Mouse (Mus musculus): ENCODE results near the gene Prcp.
"Not testable (repeated sequence)": the region's sequence is repeated elsewhere in the genome, so short reads cannot be mapped to it uniquely, and the experiment has no call there.

Prcp gene

DNA sequence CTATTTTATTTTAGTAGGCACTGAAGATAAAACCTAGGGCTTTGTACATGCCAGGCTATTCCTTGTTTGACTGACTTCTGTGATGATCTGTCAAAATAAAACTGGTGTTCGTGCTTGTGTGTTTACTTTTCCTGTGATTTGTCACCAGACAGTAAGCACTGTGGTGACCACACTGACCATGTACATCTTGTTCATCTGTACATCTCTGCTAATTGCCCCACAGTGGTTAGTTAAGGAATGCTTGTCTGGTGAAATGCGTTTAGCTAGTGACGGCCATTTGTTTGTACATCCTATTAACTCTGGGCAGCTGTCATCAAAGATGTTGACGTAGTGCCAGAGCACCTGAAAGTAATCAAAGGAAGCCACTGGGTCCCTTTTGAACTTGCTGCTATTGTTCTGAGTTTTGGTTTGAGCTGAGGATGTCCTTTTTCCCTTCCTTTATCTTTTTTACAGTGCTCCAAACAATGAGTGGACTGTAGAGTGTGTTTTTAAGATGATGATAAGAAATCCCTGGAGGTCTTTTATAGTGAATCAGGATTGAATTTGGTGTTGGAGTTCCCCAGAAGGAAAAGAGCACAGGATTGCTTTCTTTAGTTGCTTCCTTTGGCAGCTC lies 16.5 kb downstream of the Prcp start:
- no peak for DNase-seq (ENCODE audit: low spot score in 2 of 2)

DNA sequence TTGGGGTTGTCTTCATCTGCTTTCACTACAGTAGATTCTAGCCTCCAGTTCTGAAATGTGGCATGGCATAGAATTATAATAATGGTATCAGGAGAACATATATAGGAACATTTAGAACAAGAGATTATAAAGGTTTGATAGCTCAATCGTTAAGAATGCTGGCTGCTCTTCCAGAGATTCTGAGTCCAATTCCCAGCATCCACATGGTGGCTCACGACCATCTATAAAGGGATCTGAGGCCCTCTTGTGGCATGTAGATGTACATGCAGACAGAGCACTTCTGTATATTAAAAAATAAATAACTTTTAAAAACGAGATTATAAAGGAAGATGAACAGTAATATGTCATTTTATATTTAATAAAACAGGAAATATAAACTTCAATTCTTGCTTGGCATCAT lies 19.2 kb downstream of the Prcp start:
- DNase-seq (ENCODE audit: low spot score in 2 of 2): no peak

DNA sequence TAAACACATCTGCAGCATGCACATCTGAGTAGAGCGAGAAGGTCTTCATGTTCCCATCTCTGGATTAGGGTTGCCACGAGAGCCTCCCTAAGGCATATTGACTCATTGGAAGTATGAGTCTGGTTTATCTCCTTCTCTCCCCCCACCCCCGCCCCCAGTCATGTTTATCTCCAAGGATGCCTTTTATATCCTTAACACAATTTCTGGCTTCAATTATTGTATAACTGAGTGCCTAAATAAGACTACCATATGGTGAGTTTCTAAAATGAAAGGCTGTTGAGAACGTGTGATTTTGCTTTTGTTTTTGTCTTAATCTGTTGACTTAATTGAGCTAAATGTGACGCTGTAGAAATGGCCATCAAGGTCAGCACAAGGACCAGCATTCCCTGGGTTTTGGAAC lies 21.8 kb downstream of the Prcp start:
- no peak for DNase-seq (ENCODE audit: low spot score in 2 of 2)

DNA sequence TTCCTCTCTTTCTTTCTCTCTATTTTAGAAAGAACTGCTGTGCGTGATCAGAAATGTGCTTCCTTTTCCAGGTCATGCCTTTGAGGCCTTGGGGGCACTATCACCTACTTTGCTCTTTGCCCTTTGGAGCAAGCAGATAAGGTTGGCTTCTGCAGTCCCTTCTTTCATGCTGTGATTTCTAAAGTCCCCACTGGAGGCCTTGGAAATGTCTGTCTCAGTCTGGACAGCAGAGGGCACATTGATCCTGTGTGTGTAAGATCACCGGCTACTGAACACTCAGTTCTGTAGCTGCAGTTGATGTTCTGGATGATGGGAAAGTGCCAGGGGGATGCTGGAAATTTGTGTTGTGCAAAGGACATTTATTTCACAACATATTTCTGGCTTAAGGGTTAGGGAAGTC lies 22.8 kb downstream of the Prcp start:
- no peak for DNase-seq (ENCODE audit: low spot score in 2 of 2)

DNA sequence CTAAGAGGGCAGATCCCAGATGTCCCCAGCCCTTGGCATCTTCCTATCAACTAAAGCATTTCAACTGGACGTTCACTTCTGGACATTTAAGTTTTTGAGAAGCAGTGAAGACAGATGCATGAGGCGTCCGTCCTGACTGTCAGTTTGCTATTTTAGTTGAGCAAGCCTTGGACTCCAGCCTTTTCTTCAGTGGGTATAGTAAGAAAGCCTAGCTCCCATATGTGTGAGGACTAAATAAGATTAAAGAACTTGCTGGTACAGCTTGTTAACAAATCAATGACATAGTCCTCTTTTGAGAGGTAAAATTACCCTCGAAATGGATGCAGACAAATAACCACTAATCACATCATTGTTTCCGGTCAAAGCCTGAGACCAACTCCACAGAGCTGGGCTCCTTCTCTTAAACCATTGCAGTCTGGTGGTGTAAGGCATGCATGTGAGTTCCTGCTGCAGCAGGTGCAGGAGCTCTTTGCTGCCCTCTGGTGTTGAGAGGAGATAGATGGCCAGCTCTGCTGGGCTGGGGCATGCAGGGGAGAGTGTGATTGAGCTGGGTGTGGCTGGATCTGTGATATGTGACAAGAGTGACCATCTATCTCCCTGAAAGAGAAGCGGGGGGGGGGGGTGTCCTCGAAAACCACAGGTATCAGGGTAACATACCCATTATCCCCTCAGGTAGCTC lies 29.2 kb downstream of the Prcp start:
- DNase-seq (ENCODE audit: low spot score in 2 of 2): peak; percentile 65 to 70

DNA sequence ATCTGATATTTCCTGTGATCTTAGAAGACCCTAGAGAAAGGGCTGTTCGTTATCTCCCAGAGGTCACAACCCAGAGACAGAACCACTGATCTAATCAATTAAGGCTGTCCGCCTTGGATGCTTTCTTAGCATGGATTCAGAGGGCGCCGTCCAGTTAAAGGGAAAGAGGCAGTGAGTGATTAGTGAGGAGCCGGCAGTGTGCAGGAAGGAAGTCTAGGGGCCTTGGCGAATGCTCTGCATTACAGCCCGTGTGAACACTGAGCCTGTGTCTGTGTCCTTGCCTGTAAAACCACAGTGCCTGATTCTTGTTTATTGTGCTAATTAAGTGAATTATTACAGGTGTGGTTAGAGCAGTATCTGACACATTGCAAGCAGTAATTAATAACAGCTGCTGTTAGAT lies 30.0 kb downstream of the Prcp start:
- not testable (repeated sequence) for DNase-seq (ENCODE audit: low spot score in 2 of 2)

DNA sequence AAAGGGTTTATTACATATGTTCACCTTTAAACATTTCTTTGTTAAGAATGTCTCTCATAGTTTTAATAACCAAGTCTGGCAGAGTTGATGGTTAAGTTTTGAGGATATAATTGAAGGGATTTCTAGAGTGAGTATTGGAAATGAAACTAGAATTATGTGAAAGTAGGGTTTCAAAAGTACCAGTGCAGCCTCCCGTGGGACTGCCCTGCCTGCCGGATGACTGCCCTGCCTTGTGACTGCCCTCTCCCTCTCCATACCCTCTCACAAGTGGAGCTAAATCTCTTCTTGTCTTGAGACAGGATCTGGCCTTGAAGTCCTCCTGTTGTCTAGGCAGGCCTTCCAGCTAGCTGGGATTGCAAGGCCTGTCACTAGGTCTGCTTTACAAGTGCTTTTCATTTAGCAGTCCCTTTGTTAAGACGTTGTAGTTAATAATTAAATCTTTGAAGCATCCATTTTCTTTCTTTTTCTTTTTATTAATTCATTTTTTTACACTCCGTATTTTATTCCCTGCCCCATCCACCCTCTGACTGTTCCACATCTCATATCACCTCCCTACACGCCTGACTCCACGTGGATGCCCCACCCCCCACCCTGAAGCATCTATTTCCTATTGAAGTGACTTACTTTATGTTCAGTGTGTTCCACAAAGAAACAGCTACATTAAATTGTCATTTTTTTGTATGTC lies 46.0 kb downstream of the Prcp start:
- no peak for DNase-seq (ENCODE audit: low spot score in 2 of 2)

DNA sequence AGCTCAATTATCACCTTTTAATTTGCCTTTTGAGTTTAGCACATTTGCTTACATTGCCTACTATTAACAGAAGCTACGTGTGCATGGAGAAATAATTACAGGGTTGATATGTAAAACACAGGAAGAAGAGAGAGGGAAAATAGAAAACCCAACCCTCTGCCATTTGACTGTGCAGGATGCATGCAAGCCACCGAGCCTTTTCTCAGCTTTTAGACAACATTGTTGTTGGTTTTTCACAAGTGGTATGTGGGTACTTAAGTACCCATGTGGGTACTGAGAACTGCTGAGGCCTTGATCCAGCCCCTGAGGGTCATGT lies 46.5 kb downstream of the Prcp start:
- no peak for DNase-seq (ENCODE audit: low spot score in 2 of 2)

DNA sequence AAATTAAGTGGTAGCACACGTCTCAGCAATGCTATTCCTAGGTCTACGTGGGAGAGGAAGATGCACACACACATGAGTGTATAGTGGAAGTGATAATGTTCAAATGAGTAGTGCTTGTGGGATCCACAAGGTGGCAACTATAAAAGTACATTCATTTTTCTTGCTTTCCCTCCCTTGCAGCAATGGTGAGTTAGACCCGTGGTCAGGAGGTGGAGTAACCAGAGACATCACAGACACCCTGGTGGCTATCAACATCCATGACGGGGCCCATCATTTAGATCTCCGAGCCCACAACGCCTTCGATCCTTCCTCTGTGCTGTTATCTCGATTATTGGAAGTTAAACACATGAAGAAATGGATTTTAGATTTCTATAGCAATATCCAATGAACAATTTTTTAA lies 58.5 kb downstream of the Prcp start:
- no peak for DNase-seq (ENCODE audit: low spot score in 2 of 2)

DNA sequence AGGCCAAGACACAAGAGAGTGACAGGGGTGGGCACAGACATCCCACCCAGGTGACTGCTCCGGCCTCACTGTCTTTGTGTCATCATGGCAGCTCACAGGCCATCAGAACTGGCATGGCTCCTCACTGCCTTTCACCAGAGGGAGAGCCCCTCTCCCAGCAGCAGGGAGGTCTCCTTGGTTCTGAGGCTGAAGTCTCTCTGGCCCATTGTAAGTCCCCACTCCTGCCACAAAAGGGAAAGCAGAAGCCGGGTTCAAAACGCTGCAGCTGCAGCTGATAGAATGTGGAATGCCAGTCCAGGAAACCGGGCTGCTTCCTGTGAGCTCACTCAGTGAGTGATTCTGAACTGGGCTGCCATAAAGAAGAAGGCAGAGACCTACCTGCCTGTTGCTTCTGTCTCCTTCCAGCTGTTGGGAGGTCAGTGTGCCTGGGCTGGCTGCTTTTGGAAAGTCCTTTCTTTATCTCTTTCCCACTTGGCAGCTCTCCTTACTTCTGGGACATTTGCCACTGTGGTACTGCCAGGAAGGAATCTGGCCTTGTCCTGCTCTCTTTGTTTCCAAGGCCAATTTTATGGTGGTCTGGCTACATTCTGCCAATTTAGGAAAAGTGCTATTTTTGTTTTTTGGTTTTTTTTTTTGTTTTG lies 59.2 kb downstream of the Prcp start:
- not testable (repeated sequence) for DNase-seq (ENCODE audit: low spot score in 2 of 2)

DNA sequence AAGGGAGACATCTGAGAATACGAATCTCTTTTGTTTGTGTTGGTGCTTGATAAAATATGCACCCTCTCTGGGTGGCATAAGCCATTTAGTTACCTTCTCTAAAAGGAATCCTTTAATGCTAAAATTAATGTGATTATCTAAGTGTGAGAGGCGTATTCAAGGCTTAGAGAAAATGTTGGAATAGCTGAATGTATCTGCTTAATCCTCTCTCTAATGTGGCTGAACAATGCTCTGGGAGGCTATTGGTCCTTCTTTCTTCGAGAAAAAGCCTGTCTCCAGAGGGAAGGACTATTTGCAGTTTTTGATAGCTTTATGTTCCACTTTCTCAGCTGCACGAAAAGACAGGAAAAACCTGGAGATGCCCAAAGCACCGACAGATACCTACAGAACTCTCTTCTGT lies 62.5 kb downstream of the Prcp start:
- DNase-seq (ENCODE audit: low spot score in 2 of 2): no peak

DNA sequence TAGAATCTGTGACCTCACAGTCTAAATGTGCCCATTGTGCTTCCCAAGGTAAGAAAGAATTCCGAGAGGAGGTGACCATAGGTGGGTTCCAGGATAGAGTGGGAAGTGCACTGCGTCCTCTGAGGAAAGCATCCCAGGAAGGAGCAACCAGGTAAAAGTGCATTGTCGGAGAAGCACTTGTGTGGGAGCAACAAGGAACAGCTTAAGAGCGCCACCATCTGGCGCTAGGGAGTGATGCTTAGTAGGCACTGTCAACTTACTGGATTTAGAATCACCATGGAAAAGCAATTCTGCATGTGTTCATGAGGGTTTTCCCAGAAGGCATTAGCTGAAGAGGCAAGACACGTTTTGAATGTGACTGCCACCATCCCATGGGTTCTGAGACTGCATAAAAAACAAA lies 63.7 kb downstream of the Prcp start:
- DNase-seq (ENCODE audit: low spot score in 2 of 2): no peak

DNA sequence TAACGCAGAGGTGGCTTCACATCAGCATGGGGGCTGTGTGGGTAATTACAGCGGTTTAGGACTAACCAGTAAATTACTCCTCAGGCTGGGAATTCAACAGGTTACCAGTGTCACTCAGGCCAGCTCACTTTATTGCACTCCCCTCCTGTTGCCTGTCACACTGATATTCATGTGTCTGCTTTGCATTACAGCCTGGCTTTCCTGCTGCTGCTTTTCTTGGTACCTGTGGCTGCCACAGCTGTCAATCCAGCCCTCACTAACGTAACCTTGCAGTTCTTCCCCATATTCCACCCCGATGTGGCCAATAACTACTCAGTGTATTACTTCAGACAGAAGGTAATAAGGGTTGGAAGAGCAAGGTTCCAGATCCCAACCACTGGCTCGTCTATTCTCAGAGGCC lies 65.5 kb downstream of the Prcp start:
- DNase-seq (ENCODE audit: low spot score in 2 of 2): no peak

DNA sequence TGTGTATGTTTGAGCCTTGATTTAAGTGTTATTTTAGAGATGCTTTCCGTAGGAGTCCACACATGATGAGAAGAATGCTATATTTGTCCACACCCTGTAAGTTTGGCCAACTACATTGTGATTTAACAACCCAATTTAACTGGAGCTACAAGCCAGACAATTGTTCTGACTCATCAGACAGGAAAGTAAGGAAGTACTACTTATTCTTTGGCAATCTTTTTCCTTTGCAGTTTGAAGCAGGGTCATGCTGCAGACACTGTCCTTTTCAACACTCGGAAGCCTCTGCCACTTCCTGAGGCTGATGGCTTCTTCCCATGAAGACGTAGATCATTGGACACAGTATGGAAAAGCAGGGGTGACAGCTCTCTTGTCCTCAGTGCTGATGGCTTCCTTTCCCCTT lies 76.5 kb downstream of the Prcp start:
- DNase-seq (ENCODE audit: low spot score in 2 of 2): no peak

DNA sequence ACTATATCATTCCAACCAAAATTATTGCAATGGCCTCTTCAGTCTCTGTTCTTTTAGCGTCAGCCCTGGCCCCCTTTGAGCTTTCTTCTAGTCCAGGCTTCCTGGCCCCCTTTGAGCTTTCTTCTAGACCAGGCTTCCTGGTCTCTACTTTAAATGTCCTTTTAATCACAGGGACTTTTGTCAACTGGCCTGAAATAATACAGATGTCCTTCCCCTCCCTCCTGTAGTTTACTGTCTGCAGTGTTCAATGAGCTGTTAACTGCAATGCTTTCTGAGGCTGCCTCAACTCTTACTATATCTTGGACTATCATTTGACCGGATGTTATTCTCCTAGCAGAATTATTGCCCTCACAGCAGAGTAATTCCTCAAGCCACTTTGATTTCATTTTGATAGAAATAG lies 77.9 kb downstream of the Prcp start:
- no peak for DNase-seq (ENCODE audit: low spot score in 2 of 2)

DNA sequence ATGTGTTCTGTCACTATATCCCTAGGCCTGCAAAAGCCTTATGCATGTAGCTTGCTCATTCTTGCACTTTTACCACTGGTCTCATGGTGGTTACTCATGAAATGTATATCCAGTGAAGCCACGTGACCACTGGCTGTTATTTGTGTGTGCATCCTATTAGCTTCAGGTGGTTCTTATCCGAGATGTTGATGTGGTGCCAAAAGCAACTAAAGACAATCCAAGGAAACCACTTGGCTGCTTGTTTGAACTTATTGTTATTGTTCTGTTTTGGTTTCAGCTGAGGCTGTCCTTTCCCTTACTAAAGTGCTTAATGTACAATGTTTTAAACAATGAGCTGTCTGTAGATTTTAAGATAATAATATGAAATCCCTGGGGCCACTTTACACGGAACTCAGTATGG lies 85.5 kb downstream of the Prcp start:
- DNase-seq (ENCODE audit: low spot score in 2 of 2): no peak

DNA sequence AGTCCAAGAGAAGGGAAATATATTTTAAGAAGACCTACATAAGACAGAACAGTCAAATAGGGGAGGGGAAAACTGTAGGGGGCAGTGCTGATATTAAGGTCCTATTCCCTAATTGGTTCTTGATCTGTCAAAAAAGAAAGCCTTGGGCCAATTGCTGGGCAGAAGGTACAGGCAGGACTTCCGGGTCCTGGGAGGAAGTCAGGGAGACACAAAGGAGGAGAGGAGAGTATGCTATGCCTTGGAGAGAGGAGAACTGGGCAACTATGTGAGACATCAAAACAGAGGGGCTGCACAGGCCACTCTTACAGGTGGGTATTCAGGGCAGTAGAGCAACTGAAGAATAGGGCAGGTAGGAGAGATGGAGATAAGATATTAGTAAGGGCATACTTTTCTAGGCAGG lies 87.6 kb downstream of the Prcp start:
- DNase-seq (ENCODE audit: low spot score in 2 of 2): no peak

DNA sequence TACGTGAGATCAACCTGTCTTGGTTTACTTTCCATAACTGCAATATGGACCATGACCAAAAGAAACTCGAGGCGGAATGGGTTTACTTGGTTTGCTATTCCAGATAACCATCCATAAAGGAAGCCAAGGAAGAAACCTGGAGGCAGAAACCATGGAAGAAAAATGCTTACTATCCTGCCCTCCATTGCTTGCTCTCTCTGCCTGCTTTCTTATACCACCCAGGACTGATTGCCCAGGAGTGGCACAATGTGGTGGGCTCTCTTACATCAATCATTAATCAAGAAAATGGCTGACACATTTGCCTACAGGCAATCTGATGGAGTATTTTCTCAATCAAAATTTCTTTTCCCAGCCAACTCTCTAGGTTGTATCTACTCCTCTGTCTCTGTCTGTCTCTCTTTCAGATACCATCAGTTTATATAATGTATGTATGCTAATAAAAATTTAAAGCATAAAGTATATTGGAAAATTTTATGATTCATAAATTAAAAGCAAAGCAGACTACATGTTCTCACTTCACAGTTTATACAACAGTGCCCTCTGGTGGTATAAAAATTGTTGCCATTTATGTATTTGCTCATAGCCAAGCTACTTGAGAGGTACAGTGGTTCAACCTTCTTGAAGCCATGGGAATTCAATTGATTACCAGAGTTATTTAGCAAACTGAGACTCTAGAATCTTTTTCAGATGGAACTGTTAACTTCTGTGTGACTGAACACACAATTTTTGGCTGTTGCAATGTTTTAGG lies 90.7 kb downstream of the Prcp start:
- DNase-seq (ENCODE audit: low spot score in 2 of 2): no peak

DNA sequence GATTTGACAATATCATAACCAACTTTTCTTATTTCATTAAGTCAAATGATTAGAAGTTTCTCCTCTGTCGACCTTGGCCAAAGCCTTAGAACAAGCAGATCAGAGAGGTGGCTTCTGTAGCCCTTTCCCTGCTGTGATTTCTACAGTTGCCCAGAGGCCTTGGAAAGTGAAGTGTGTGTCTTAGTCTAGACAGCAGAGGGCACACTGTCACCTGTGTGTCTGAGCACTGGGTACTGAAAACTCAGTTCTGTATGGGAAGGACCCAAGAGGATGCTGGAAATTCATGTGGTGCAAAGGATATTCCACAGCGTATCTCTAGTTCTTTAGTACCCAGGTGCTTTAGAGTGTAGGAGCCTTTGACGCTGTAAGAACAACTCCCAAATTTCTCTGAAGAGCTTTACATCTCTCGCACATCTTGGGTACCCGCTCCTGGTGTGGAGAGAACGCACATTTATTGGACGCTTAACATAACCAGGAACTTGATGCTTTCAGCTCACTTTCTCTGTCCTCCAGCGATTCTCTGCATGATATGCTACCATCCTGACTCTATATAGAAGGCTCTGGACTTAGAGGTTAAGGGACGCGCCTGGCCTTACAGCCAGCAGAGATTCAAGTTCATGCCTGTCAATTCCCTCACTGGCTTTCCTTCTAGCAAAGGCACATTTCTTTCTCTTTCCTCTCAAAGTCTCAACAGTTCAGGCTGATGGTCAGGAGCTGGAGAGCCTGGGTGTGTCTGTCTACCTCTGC lies 93.3 kb downstream of the Prcp start:
- no peak for DNase-seq (ENCODE audit: low spot score in 2 of 2)

DNA sequence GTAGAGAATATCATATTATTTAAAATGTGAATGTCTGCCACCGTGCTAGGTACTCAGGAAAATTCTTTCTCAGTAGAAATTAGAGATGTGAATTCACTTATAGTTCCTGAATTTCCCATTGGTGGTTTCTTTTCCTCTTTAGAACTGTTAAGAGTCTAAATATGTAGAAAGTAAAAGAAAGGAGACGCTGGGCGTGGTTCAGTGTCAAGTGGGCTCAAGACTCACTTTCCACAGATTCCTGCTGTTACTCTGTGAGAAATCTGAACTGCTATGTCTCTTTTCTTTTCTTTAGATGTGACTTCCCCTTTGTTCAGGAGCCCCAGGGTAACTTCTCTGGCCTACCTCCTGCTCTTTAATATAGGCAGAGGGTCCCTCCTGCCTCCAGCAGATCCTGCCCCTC lies 103.2 kb downstream of the Prcp start:
- no peak for DNase-seq (ENCODE audit: low spot score in 2 of 2)

DNA sequence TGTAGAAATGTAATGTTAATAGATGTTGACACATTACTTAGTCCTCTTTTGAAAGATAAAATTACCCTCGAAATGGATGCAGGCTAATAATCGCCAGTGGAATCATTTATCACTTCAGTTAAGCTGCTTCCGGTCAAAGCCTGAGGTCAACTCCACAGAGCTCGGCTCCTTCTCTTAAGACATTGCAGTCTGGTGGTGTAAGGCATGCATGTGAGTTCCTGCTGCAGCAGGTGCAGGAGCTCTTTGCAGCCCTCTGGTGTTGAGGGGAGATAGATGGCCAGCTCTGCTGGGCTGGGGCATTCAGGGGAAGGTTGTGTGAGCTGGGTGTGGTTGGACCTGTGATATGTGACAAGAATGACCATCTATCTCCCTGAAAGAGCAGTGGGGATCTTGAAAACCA lies 104.0 kb downstream of the Prcp start:
- DNase-seq (ENCODE audit: low spot score in 2 of 2): no peak

DNA sequence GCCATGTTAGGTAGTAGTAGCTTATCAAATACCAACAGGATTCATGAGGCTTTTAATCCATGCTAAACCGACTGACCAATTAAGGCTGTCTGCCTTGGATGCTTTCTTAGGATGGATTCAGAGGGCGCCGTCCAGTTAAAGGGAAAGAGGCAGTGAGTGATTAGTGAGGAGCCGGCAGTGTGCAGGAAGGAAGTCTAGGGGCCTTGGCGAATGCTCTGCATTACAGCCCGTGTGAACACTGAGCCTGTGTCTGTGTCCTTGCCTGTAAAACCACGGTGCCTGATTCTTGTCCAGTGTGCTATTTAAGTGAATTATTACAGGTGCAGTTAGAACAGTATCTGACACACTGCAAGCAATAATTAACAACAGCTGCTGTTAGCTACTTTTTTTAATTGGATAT lies 104.5 kb downstream of the Prcp start:
- not testable (repeated sequence) for DNase-seq (ENCODE audit: low spot score in 2 of 2)

Measured in natural killer cell, adult 2 months (primary cell).